Mouse (Mus musculus) activated CD4-positive, CD25-positive, alpha-beta regulatory T cell (primary cell): ENCODE measurements around the gene Serpina16. TPM values are rescaled to one million over a fixed set of nuclear protein-coding genes. Genes with fewer than 3 reads are reported as not detected.

ENCODE experiments used
- polyA plus RNA-seq, 2 experiments: library from polyadenylated mRNA; unstranded; fragments of 100-300 nt; shearing (Covaris generic); gene quantifications; one replicate each; pipeline ENCODE4 v1.2.1; 2017

Gene Serpina16
- under 1 TPM in 1 of 2 experiments, not detected in 1; 0.22 TPM for polyA plus RNA-seq

GRCm38 (mm10) chr12:103676039-103676438, at the start of gene Serpina16:
Gene Serpina16 (minus strand): TSS chr12:103676139.

GRCm38 (mm10) chr12:103695429-103695828, 19.5 kb upstream of the Serpina16 start, which contains the start of gene Serpina1f:
Gene Serpina1f (minus strand): TSS chr12:103695529.

GRCm38 (mm10) chr12:103656848-103657626, 18.9 kb downstream of the Serpina16 start, which contains the start of gene Serpina6:
Gene Serpina6 (minus strand): TSS chr12:103657212.

GRCm38 (mm10) chr12:103631203-103631612, 44.7 kb downstream of the Serpina16 start, which contains the start of gene Serpina10:
Gene Serpina10 (minus strand): TSS chr12:103631444.

Other genes starting within 250 kb of the Serpina16 start
- 100 to 1,000 TPM; 270 to 305 TPM for gene Ifi27, start 241.9 kb downstream of the Serpina16 start, polyA plus RNA-seq
- 1,000 to 10,000 TPM in 1 of 2 experiments, 100 to 1,000 TPM in 1; 916 to 3,101 TPM for gene Ifi27l2a, start 232.5 kb downstream of the Serpina16 start, polyA plus RNA-seq
- under 1 TPM in 1 of 2 experiments, not detected in 1; 0.74 TPM for gene Ifi27l2b, start 218.9 kb downstream of the Serpina16 start, polyA plus RNA-seq
- under 1 TPM in 1 of 2 experiments, not detected in 1; 0.72 TPM for gene Ppp4r4, start 143.9 kb downstream of the Serpina16 start, polyA plus RNA-seq
- gene Serpina10, start 44.7 kb downstream of the Serpina16 start, polyA plus RNA-seq, result not detected
- not detected for gene Serpina6, start 18.9 kb downstream of the Serpina16 start, polyA plus RNA-seq
- not detected for gene Serpina1f, start 19.4 kb upstream of the Serpina16 start, polyA plus RNA-seq
- not detected for gene Serpina1d, start 97.5 kb upstream of the Serpina16 start, polyA plus RNA-seq
- not detected for gene Serpina1b, start 154.2 kb upstream of the Serpina16 start, polyA plus RNA-seq
- gene Serpina1a, start 187.4 kb upstream of the Serpina16 start, polyA plus RNA-seq, result not detected
- not detected for gene Serpina1c, start 228.7 kb upstream of the Serpina16 start, polyA plus RNA-seq